Mouse (Mus musculus): ENCODE data around the gene Fut2.

Fut2 gene

DNA sequence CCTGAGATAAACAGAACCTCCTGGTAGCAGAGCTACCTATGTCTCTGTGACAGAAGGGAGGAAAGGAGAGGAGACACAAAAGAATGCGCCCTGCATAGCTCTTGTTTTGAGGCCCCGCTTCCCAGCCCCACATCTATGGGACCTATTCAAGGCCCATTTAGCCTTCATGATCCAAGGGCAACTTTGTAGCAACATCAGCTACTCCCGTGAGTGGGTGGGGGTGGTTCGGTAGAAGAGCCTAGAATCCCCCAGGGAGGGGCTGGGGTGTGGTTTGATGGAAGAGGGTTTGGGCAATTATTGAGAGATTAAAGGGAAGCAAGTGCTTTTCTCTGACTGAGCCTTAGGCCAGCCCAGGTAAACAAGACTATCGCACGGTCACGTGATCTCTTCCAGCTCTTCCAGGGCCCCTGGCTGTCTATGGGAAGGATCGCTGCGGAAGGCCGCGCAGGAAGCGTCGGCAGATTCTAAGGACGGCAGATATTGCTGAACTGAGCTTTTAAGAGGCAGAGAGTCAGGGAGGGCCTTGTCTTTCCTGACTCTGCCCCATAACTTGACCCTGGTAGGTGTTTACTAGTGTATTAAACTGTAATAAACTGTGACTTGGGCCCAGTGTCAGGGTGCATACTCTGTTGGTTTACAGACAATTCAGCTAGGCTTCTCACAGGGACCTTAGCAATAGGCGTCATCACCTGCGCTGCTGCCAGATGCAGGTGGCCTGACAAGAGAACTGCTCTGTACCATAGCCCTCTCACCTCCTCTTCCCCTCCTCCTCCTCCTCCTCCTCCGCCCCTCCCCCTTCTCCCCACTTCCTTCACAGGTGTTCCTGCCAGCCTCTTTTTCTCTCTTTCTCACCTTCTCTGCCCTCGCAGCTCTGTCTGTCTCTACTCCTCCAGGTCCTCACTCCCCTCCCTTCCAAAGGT lies 67.0 kb downstream of the Fut2 start:
- DNase-seq (ENCODE audit: low spot score in 2 of 2) = no peak
